In the genomic region with DNA sequence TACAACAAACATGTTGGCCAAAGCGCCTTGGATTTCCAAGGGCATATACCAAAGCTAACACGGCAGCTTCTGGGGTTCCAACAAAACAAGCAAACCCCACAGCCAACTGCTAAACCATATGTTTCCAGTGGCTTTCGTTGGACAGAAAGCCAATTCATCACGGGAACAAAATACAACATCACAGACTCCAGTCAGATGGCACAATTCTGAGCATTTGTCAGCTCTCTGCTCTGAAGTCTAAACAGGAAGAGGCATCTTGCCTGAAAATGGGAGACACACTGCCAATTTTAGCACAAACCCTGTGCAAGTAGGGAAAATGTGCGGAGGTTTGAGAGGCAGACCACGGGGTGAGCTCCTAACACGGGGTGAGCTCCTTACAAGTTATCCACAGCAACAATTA, we compare ENCODE assay signal across 11 mouse cellular contexts.
DNase-seq lines count a peak whose midpoint lies in the region; ATAC-seq and TF ChIP-seq lines count a peak whose summit lies in the region.
"Had no signal": no experiment of that assay in that cellular context is flagged by ENCODE, and none has a peak within 500 bp of the region (broad histone marks: within the 10 kb centered on the region; RNA-seq: fewer than 3 reads in every experiment).

No protein-coding gene starts in this region.

- H3K27ac ChIP-seq in heart, adult 2 months, result peak overlapping the region; percentile 40
- no peak overlapping the region for H3K27ac ChIP-seq in forebrain, postnatal 0 days (ENCODE audit: low read depth, low read length)
- no peak overlapping the region for H3K27ac ChIP-seq in intestine, embryonic 15.5 days
- H3K27ac ChIP-seq: embryonic facial prominence, embryonic 12.5 days; kidney, embryonic 15.5 days had no signal

- DNase-seq in heart, adult 2 months, result no peak
- no peak for DNase-seq in heart, adult 9 months (ENCODE audit: low spot score in 2 of 2)
- DNase-seq in cerebellum, adult 8-10 months, result peak; percentile 22
- DNase-seq in forebrain, postnatal 0 days, result peak; percentile 81
- peak; percentile 24 to 29 for DNase-seq in left cerebral cortex, postnatal 36 days (ENCODE audit: low spot score in 2 of 2)
- no peak for DNase-seq in urinary bladder, adult 18-20 months (ENCODE audit: low spot score in 2 of 2)
- DNase-seq: heart, postnatal 36 days had no signal

- TF ChIP-seq POLR2A in heart, adult 2 months (IDR thresholded peaks at IDR 0.05; ENCODE audit: insufficient read depth, low read depth, low read length), result no peak

- no peaks in the 10 kb centered on the region for H3K9me3 ChIP-seq in forebrain, postnatal 0 days (ENCODE audit: low read length)
- H3K9me3 ChIP-seq in intestine, embryonic 15.5 days, result no peaks in the 10 kb centered on the region
- H3K9me3 ChIP-seq: embryonic facial prominence, embryonic 12.5 days; kidney, embryonic 15.5 days had no signal

- H3K79me2 ChIP-seq in heart, adult 2 months (replicated peaks; ENCODE audit: control insufficient read depth, insufficient read depth, low read length), result peaks cover 10% of the 10 kb centered on the region

- no peak for TF ChIP-seq CTCF in heart, adult 2 months (IDR thresholded peaks at IDR 0.05)
- no peak for TF ChIP-seq CTCF in forebrain, postnatal 0 days (IDR thresholded peaks at IDR 0.05; ENCODE audit: low read depth)

- WGBS in heart, adult 2 months, result 46% methylated on average over 7 of the region's 7 CpGs
- 44% methylated on average over 7 of the region's 7 CpGs for WGBS in forebrain, postnatal 0 days
- 47% methylated on average over 7 of the region's 7 CpGs for WGBS in intestine, embryonic 15.5 days

- no peak for TF ChIP-seq EP300 in heart, adult 2 months (IDR thresholded peaks at IDR 0.05; ENCODE audit: insufficient read depth, low read depth, low read length)

- peaks cover 19% of the 10 kb centered on the region for H3K36me3 ChIP-seq in heart, adult 2 months (ENCODE audit: control insufficient read depth, insufficient read depth, low read length)
- no peaks in the 10 kb centered on the region for H3K36me3 ChIP-seq in forebrain, postnatal 0 days (ENCODE audit: insufficient read depth)
- H3K36me3 ChIP-seq in intestine, embryonic 15.5 days, result no peaks in the 10 kb centered on the region
- H3K36me3 ChIP-seq: embryonic facial prominence, embryonic 12.5 days; kidney, embryonic 15.5 days had no signal

- H3K4me2 ChIP-seq in forebrain, postnatal 0 days (ENCODE audit: low read depth), result no peak overlapping the region
- no peak overlapping the region for H3K4me2 ChIP-seq in intestine, embryonic 15.5 days (replicated peaks)
- H3K4me2 ChIP-seq: embryonic facial prominence, embryonic 12.5 days; kidney, embryonic 15.5 days had no signal

- peak; percentile 81 for ATAC-seq in forebrain, postnatal 0 days
- no peak for ATAC-seq in intestine, embryonic 15.5 days
- ATAC-seq in inflammation-experienced regulatory T-cells, adult 6 months, result no peak

- no peaks in the 10 kb centered on the region for H3K27me3 ChIP-seq in heart, adult 2 months (ENCODE audit: control insufficient read depth, insufficient read depth, low read length)
- peaks cover 7% of the 10 kb centered on the region for H3K27me3 ChIP-seq in forebrain, postnatal 0 days (ENCODE audit: insufficient read depth, low read length)
- H3K27me3 ChIP-seq in intestine, embryonic 15.5 days (replicated peaks), result no peaks in the 10 kb centered on the region
- H3K27me3 ChIP-seq: embryonic facial prominence, embryonic 12.5 days; kidney, embryonic 15.5 days had no signal

- intact Hi-C loops in heart, adult 2 months (cut with DNase I), result no loop called here
- intact Hi-C loops in left cerebral cortex, postnatal 36 days (cut with DNase I), result no loop called here

- no peak overlapping the region for H3K4me3 ChIP-seq in heart, adult 2 months
- H3K4me3 ChIP-seq in forebrain, postnatal 0 days (ENCODE audit: low read depth, low read length), result no peak overlapping the region
- no peak overlapping the region for H3K4me3 ChIP-seq in intestine, embryonic 15.5 days (replicated peaks)
- H3K4me3 ChIP-seq: embryonic facial prominence, embryonic 12.5 days; kidney, embryonic 15.5 days had no signal

- no peak overlapping the region for H3K9ac ChIP-seq in heart, adult 2 months (ENCODE audit: low read depth, low read length)
- H3K9ac ChIP-seq in forebrain, postnatal 0 days, result no peak overlapping the region
- H3K9ac ChIP-seq in intestine, embryonic 15.5 days, result no peak overlapping the region
- H3K9ac ChIP-seq: embryonic facial prominence, embryonic 12.5 days; kidney, embryonic 15.5 days had no signal

- H3K4me1 ChIP-seq in heart, adult 2 months (ENCODE audit: control insufficient read depth, insufficient read depth, low read length), result peaks cover 22% of the 10 kb centered on the region
- H3K4me1 ChIP-seq in forebrain, postnatal 0 days (ENCODE audit: insufficient read depth), result no peaks in the 10 kb centered on the region
- no peaks in the 10 kb centered on the region for H3K4me1 ChIP-seq in intestine, embryonic 15.5 days (replicated peaks)

Comparison
In these comparisons a context has a peak if more than half of its experiments do, and no peak if none do; other contexts are left out.
1. DNase-seq: peak in cerebellum, adult 8-10 months (single experiment), forebrain, postnatal 0 days (single experiment) and left cerebral cortex, postnatal 36 days (2 of 2); none in heart, adult 2 months (0 of 2), heart, adult 9 months (0 of 2) and urinary bladder, adult 18-20 months (0 of 2).